Mouse (Mus musculus) kidney, adult 2 months (tissue): Measurements from ENCODE around the gene Mnd1.

Experiments used
- CTCF ChIP-seq: fragments of 200-500 bp; conservative IDR thresholded peaks from 2 replicates; pipeline ENCODE4 v1.5.1; 2011; ENCODE audit warnings: low read depth, mild to moderate bottlenecking, control low read depth, low read length, moderate library complexity, mixed read lengths; ENCODE audit not compliant: insufficient read depth, insufficient read length
- POLR2A ChIP-seq: fragments of 200-500 bp; IDR thresholded peaks from one replicate; pipeline ENCODE4 v1.6.1; 2011; ENCODE audit warnings: low read depth, low read length, control low read depth

DNA sequence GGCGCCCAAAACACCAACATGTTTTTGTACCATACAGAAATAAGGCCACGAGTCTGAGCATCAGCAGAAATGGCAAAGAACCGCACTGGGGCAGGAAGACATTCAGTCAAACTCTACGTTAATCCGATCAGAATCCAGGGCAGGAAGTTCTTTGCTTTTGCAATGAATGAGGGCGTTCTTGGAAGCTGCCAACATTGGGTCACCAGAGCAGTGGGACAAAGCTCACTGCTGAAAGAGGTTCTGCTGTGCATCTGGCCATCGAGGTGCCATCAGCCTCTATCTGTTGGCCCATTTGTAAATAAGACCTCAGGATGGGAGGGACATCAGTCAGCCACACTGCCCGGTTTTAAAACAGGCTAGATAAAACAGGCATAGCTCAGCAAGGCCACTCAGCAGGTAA lies 25.5 kb upstream of the Mnd1 start:
- TF ChIP-seq POLR2A (no peak), CTCF (no peak)
